Mouse (Mus musculus): ENCODE measurements around the gene Rfc4.

GRCm38 (mm10) chr16:23094136-23094535, 33.4 kb downstream of the Rfc4 start:
- no peak for TF ChIP-seq CTCF (IDR thresholded peaks at IDR 0.05; ENCODE audit: low read depth)
- no peak for TF ChIP-seq EP300 (IDR thresholded peaks at IDR 0.05; ENCODE audit: low read depth)
